Mouse (Mus musculus): Measurements from ENCODE around the gene Wdr82.
"Not testable (repeated sequence)": the region's sequence is repeated elsewhere in the genome, so short reads cannot be mapped to it uniquely, and the experiment has no call there.

Gene Wdr82

DNA sequence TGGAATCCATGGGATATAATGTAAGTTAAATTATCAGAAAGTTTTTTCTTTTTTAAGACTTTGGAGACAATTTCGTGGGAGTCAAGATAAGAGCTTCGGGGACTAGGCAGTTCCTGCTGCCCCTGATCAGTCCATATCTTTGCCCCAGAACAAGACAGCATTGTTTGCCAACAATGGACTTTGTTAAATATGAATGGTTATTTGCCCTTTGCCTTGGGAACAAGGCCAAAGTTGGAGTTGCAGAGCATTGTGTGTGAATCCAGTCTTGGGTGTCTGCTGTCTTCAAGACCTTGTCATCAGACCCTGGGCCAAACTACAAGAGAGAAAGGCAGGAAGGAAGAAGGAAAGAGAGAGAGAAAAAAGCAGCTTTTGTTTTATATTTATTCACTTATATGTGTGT is 4.0 kb upstream of the Wdr82 start:
- no peak for DNase-seq (ENCODE audit: low spot score)

DNA sequence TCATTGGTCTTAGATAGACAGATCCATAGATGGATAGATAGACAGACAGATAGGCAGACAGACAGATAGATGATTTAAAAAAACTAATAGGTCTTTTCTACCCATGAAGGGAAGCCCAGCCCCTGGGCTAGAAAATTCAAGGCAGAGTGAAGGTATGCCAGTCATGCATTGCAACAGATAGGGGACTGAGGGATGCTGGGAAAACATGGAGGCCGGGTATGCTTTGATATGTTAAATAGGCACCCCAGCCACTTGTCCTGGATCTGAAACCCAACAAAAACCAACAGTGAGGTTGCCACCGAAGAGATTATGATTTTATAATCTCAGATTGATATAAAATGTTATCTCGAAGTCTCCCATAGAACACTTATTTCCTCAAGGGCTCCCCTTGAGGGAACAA is 3.5 kb upstream of the Wdr82 start:
- DNase-seq (ENCODE audit: low spot score) = no peak

DNA sequence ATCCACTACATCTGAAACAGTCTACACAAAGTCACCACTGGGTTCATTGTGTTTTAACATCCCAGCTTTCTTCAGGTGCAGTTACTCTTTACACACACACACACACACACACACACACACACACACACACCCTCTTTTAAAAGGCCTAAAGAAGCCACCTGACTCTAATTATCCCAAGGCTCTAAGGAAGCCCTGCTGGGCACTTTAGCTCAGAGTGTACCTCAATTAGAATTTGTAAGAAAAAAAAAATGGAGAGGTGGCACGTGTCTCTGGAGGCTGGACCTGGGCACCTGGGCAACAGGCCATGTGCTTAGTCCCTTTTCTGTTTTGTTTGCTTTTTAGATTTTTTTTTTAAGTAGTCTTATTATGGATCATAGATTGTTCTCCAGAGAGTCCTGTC is 3.0 kb upstream of the Wdr82 start:
- no peak for DNase-seq (ENCODE audit: low spot score)

DNA sequence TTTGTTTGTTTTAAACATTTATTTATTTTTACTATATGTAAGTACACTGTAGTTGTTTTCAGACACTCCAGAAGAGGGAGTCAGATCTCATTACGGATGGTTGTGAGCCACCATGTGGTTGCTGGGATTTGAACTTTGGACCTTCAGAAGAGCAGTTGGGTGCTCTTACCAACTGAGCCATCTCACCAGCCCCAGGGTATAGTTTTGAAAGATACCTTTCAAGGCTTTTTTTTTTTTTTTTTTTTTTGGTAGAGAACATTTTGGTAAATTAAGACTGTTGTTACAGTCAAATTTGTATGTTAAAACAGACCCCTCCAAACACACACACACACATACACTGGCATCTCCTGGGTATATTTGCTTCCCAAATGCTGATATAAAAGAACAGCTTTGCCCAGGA is 1.7 kb upstream of the Wdr82 start:
- DNase-seq (ENCODE audit: low spot score) = not testable (repeated sequence)

DNA sequence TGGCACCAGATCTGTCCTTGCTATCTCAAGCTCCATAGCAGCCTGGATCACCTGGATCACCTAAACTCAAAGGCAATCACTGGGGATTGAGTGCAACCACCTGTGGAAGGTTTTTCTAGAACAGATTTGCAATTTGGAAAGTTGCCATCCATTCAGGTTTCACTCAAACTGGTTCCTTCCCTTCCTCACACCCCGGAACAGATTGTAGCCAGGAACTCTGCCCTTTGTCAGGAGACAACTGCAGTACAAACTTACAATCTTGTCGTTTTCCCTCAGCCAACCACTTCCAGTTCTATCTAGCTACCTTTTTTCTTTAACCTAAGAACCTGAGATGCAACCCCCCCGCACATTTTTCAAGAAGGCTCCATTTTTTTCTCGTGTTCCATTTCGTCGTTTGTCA is 811 bp upstream of the Wdr82 start:
- DNase-seq (ENCODE audit: low spot score) = no peak

DNA sequence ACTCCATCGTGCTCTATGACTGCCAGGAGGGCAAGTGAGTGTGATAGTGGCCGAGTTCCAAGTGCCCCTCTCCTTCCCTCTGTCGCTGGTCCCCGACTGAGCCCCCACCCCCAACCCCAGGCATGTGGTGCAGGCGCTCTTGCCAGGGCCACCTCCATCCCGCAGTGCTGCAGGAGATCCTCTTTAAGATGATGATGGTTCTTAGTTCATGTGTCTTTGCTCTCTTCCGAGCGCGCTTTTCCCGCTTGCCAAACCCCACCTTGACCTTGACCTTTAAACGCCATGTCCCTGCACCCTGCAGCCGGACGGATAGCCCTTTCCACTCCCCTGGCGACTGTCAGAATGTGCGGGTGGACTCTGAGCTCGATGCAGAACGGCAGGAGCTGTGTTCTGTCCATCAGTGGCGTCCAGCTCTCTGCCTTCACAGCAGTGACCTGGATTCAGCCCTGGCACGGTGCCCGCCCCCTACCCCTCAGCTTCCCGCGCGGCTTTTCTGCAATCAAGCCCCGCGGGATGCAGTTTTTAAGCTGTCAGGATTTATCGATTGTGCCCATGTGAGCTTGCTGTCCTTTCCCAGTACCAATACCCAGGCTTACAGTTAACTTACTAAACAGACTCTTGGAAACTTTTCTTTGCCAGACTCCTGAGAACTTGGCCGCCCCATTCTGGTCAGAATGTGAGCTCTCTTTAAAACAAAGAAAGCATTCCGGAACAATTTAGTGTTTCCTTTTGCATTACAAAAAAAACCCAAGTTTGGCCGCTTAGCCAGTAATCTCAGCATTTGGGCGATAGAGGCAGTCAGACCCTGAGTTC is 824 bp downstream of the Wdr82 start:
- DNase-seq (ENCODE audit: low spot score) = peak; percentile 32

DNA sequence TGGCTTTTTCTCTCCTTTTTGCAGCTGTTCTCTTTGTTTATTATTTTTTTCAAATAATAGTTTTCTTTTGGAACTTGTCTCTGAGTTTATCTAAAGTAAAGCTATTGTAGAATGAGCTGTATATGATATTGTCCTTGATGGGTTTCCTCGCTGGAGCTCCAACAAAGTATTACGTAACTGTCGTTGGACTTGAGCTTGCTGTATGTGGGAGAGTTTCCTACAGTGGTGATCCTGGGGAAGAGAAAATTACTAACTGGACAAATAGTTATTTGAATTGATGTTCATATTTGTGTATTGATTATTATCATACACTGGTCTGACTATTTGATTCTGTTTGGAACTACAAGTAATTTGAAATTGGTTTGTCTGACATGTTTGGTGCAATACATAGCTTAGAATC is 1.8 kb downstream of the Wdr82 start:
- no peak for DNase-seq (ENCODE audit: low spot score)

DNA sequence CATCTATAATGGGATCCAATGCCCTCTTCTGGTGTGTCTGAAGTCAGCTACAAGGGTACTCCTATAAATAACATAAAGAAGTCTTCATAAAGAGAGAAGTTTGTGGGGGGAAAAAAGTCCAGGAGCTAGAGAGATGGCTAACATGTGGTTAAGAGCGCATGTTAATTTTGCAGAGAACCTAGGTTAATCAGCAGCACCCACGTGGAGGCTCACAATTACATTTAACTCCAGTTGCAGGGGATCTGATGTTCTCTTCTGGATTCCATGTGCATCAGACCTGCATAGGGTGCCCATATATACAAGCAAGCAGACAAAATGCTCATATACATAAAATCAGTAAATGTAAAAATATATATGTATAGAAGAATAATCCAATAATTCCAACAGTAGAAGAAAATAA is 2.6 kb downstream of the Wdr82 start:
- DNase-seq (ENCODE audit: low spot score) = no peak

DNA sequence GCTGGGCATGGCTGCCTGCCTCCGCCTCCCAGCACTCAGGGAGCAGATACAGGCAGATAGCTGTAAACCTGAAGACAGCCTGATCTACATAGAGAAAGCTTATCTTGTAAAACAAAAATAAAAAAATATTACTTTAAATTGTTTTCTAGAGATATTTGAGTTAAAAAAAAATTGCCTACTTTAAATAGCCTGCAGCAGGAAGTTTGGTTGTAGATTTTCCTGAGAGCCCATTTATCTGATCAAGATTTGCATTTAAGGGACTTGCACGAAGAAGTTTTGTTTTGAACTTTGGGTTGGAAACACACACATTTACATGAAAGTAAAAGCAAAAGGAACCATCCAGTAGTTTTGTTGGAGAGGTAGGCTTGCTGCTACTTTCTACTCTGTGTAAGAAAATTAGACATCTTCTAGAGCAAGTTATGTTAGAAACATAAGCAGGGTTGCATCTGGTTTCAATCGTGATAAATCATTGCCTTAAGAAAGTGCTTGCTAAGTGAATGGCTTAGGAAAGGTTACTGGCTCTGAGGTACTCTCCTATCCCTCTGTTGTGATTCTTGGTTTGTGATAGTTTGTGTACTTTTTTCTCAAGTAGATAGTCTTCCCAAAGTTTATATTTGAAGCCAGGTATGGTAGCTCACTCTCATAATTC is 4.9 kb downstream of the Wdr82 start:
- no peak for DNase-seq (ENCODE audit: low spot score)

DNA sequence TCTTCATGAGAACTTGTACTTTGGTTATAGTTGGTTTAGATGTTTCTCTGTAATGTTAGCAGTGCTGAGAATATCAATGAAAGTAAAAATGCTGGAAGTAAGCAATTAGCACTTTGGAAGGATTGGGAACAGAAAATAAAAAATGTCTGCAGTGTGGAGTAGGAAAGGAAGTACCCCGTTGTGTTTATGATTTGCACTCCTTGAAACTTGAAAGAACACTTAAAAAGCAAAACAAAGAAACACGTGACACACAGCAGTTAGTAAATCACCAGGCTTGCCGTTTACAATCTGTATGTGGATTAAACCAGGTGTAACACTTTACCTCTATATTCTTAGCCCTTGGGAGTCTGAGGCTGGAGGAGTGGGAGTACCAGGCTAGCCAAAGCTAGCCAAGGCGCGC is 6.0 kb downstream of the Wdr82 start:
- no peak for DNase-seq (ENCODE audit: low spot score)

DNA sequence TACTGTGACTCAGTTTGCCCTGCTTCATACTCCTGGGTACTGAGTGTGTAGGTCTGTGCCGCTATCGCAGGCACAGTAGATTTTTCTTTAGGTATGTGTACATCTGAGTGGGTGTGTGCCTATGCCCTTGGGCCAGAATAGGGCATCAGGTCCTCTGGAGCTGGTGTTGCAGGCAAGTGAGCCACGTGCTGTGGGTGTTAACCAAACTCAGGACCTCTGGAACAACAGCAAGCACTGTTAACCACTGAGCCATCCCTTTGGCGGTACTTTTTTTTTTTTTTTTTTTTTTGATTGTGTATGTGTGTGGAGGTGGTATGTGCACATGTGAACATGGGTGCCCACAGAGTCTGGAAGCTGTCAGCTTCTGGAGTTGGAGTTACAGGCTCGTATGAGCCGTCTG is 7.1 kb downstream of the Wdr82 start:
- no peak for DNase-seq (ENCODE audit: low spot score)

DNA sequence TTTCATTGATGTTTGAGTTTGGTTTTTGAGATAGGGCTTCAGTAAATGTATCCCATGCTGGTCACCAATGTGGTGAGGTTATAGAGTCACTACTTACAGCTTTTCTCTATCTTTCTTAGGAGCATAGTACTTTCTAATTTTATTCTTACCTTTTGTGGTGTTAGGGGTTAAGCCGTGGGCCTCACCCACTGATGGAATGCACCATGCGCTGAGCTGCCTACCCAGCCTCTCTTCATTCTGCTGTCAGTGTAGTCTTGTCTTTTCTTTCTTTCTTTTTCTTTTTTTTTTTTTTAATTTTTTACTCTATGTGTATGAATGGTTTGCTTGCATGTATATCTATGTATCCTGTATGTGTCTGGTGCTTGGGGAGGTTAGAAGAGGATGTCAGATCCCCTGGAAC is 8.7 kb downstream of the Wdr82 start:
- no peak for DNase-seq (ENCODE audit: low spot score)

DNA sequence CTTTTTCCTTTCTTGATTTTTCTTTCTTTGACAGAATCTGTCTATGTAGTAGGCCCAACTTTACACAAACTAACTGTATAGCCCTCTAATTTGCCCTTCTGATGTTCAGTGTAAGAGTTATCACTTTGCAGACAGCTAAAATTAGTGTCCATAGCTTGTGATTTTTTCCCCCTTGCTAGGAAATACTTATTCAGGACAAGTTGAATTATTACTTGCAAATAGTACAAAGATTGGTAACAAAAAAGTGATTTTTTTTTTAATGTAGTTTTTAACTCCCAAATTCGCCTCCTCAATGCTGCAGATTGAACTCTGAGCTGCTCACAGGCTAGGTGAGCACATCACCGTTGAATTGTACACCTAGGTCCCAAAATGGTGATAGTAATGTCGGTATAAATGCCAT is 9.2 kb downstream of the Wdr82 start:
- no peak for DNase-seq (ENCODE audit: low spot score)

DNA sequence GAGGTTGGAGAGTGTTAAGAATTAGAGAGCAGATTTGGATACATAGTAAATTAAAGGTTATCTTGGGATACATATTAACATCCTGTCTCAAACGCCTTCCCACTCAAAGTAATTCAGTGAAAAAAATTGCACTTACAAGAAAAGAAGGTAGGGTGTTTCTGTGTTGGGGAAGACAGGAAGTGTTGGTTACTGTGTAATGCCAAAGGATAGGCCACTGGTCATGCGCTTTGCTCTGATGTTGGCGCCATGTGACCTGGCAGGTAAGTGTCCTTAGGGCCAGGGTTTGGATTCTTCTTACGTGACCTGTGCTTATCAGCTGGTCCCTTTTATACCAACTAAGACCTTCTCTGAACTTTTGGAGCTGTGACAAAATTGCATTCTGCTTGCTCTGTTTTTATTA is 11.4 kb downstream of the Wdr82 start:
- DNase-seq (ENCODE audit: low spot score) = no peak

DNA sequence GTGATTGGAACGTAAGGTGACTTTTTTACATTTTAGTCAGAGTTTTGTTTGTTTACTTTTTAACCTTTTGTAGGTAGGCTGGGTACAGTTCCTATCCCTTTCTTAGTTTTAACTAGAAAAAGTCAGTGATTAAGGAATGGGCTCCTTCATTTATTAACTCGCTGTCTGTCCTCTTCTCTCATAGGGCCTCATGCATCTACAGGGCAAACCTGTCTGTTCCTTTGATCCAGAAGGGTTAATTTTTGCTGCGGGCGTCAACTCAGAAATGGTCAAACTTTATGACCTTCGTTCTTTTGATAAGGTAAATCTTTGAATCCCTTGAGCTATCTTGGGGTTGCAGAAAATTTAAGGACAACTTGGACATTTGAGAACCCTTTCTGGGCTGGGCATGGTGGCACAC is 13.3 kb downstream of the Wdr82 start:
- DNase-seq (ENCODE audit: low spot score) = no peak

DNA sequence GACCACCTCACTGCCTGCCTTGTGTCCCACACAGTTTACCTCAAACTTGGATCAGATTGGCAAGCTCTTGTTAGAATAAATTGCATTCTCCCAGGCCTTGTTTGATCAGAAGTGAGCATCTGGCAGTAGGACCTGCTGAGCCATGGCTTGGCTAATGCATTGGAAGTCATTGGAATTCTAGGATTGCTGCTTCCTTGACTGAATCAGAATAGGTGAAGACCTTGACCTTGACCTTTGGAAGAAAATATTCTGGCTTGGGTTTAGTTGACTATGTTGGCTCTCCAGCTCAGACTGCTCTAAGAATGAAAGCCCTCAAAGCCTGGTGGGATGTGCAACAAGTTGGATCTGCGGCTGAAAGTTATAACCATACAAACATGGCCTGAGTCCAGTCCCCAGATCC is 20.6 kb downstream of the Wdr82 start:
- DNase-seq (ENCODE audit: low spot score) = no peak

DNA sequence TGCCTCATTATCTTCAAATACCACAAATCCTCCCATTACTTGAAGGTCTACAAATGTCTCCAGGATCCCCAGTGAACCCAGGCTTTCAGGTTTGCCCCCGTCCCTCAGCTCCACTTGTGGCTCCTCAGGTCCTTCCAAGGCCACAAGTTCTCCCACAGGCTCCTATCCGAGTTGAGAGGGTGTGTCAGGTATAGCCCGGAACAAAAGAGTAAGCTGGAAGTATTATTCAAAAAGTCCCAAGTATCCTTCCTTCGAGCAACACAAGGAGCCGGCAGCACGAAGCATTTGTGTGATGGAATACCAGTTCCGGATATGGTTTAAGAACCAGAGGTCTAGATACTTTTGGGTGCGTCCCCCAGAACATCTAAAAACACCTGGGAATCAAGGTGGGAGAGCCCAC is 21.3 kb downstream of the Wdr82 start:
- DNase-seq (ENCODE audit: low spot score) = no peak

DNA sequence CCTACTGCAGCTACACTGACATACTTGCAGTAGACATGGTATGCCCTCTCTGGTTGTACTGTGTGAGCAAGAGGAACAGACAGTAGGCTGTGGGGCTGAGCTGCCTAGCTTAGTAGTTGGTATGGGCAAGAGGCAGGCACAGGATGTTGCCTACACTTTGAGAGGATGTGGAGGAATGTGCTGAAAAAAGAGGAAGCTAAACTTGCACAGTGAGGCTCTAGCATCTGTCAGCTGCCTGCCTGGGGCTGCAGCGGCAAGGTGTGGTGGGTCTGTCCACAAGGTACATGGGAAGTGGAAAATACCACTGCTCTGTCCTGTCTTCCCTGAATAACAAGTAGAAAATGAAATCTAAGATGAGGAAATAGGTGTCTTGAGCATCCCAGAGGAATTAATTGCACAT is 22.3 kb downstream of the Wdr82 start:
- no peak for DNase-seq (ENCODE audit: low spot score)

DNA sequence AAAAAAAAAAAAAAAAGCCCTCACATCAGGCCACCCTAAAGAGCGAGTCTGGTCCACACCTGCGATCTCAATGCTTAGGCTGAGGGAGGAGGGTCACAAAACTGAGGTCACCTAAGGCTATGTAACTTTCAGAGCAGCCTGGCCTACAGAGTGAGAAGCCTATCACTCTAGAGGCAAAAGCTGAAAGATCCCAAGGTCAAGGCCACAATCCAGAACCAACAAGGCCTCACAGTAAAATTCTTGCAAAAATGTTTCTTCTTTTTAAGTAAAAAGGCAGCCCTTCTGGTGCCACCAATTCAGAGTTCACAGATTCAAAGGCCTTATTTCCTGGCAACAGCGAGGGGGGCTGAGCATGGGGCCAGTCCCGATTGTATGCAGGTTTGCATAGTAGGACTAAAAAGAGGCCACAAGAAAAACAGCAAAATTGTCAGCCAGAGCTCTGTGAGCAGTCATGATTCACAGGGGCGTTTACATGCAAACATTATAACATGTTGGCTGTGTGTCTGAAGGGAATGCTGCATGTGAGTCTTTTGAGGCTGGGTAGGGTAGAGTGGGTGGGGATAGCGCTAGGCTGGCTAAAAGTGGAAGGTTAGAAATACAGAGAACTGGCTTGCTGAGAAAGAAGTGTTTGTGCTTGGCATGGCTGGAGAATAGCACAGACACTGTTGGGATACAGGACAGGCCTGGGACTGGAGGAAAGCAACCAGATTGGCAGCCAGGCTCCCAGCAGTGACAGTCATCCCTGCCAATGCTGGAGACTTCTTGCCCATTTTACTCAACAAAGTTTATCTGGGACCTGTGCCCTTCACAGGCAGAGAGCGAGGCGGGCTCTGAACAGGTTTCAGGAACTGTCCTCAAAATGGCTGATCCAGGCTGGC is 23.4 kb downstream of the Wdr82 start:
- DNase-seq (ENCODE audit: low spot score) = no peak

DNA sequence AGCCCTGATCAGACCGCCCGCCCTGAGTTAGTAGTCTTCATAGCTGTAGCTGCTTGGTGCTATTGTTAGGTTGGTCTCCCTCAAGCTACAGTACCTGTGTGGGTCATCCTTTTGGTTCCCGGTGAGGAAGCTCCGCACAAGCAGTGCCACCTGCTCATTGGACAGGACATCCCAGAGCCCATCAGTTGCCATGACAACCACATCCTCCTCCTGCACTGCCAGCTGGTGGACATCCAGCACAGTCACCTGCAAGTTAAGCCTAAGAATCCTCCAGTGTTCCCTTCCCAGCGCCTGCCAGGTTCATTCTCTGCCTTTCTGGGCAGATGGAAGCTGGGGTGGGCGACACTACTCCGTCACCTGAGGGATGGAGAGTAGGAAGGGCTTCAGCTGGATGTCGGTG is 25.0 kb downstream of the Wdr82 start:
- no peak for DNase-seq (ENCODE audit: low spot score)

DNA sequence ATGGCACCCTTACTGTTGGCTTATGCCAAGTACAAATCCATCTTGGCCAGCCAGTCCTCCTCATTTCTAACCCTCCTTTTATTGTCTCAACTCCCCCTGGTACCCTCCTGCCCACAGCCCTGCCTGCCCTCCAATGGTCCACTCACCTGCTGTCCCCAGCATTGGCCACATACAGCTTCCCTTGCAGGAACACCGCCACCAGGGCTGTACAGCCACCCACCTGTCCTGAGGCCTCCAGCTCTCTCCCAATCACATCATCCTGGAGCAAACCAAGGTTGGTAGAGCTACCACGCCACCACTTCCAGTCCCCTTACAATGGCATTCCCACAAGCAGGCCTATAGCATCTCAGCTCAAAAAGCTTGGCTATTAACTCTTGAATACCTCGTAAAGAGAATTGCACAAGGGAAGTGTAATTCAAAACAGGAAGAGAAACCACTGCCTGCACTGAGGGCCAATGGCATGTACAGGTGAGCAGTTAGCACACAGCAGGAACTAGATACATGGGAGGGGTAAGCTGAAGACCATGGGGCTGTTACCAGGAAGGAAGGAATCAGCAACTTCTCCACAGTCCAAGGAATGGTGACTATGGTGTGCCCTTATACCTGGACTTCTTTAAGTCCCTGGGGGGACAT is 26.5 kb downstream of the Wdr82 start:
- no peak for DNase-seq (ENCODE audit: low spot score)

DNA sequence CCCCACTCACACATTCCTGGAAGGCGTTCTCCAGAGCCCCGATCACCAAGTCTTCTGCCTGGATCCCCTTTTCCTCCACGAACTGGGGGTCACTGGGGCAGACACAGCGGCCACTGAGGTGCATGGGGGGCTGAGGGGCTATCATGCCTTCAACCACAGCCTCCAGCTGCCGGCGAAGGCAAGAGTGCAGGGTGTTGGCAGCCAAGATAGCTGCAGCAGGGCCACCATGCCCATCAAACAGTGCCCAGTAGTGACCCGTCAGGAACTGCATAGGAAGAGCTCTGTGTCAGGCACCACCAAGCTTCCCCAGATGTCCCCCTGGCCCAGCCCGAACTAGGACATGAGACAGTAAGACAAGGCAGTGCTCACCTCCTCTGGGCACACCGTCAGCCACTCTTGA is 27.0 kb downstream of the Wdr82 start:
- DNase-seq (ENCODE audit: low spot score) = no peak
